Mouse (Mus musculus): Measurements from ENCODE around the gene Ift43.

The Ift43 gene

GRCm38 (mm10) chr12:86082481-86083012 is at the start of gene Ift43:
Gene Ift43, plus strand, starts transcription at chr12:86082541.
- peak; percentile 87 for DNase-seq

GRCm38 (mm10) chr12:86035586-86035985 is 46.8 kb upstream of the Ift43 start:
- DNase-seq = no peak

- no peak for DNase-seq
Observed at GRCm38 (mm10) chr12:86036368-86037166, 45.8 kb upstream of the Ift43 start.

GRCm38 (mm10) chr12:86037235-86037921 is 45.0 kb upstream of the Ift43 start:
- DNase-seq = no peak

GRCm38 (mm10) chr12:86039078-86039477 is 43.3 kb upstream of the Ift43 start:
- DNase-seq = no peak

- DNase-seq = no peak
Observed at GRCm38 (mm10) chr12:86039751-86040150, 42.6 kb upstream of the Ift43 start.

GRCm38 (mm10) chr12:86046141-86046540 is 36.2 kb upstream of the Ift43 start:
- no peak for DNase-seq

- no peak for DNase-seq
Observed at GRCm38 (mm10) chr12:86046776-86047175, 35.6 kb upstream of the Ift43 start.

- no peak for DNase-seq
Observed at GRCm38 (mm10) chr12:86047376-86047775, 35.0 kb upstream of the Ift43 start.

GRCm38 (mm10) chr12:86049813-86050212 is 32.5 kb upstream of the Ift43 start:
- no peak for DNase-seq

- DNase-seq = no peak
Observed at GRCm38 (mm10) chr12:86051477-86051876, 30.9 kb upstream of the Ift43 start.

GRCm38 (mm10) chr12:86055306-86055705 is 27.0 kb upstream of the Ift43 start:
- DNase-seq = no peak

GRCm38 (mm10) chr12:86056976-86057375 is 25.4 kb upstream of the Ift43 start:
- DNase-seq = no peak

- DNase-seq = no peak
Observed at GRCm38 (mm10) chr12:86057516-86057915, 24.8 kb upstream of the Ift43 start.

GRCm38 (mm10) chr12:86059341-86059740 is 23.0 kb upstream of the Ift43 start:
- no peak for DNase-seq

GRCm38 (mm10) chr12:86064796-86065195 is 17.5 kb upstream of the Ift43 start:
- no peak for DNase-seq

- DNase-seq = no peak
Observed at GRCm38 (mm10) chr12:86071432-86071831, 10.9 kb upstream of the Ift43 start.

- no peak for DNase-seq
Observed at GRCm38 (mm10) chr12:86074681-86075080, 7.7 kb upstream of the Ift43 start.

- no peak for DNase-seq
Observed at GRCm38 (mm10) chr12:86075358-86075757, 7.0 kb upstream of the Ift43 start.

- peak; percentile 44 for DNase-seq
Observed at GRCm38 (mm10) chr12:86076321-86076901, 5.9 kb upstream of the Ift43 start.

- no peak for DNase-seq
Observed at GRCm38 (mm10) chr12:86077322-86077721, 5.0 kb upstream of the Ift43 start.

GRCm38 (mm10) chr12:86077736-86078135 is 4.6 kb upstream of the Ift43 start:
- no peak for DNase-seq

- no peak for DNase-seq
Observed at GRCm38 (mm10) chr12:86078176-86078552, 4.2 kb upstream of the Ift43 start.
